Comparison of ENCODE assay signal across 9 mouse cellular contexts in the genomic region with DNA sequence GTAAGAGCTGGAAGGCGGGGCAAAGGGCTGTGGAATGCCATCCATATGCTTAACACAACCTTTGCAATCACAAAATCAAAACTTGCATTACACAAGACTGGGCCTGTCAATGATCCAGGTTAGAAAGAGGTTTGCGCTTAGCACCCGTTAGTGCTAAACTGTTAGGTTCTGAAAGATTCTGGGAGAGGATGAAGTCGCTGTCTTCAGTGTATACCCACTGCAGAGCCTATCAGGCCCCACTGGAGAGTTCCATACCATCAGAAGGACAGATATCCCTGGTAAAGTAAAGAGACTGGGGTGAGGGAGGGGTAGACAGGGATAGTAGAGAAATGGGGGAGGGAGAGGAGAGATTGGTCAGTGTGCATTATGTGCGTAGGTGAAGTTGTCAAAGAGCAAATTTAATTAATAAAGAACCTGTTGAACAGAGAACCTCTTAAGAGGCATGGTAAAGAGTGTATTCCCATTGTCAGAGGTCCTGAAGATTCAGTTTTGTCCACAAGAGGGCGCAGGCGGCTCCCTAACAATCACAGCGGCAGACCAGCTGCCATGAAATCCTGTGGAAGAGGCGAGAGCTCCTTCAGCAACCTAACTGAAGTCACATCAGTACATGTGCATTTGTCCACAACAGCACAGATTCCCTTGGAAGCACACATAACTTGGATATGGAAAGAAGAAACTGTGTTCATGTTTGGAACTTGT. TPM values are rescaled to one million over a fixed set of nuclear protein-coding genes. Genes with fewer than 3 reads are reported as not detected.
DNase-seq lines count a peak whose midpoint lies in the region; TF ChIP-seq lines count a peak whose summit lies in the region.
"Had no signal": no experiment of that assay in that cellular context is flagged by ENCODE, and none has a peak within 500 bp of the region (broad histone marks: within the 10 kb centered on the region; RNA-seq: fewer than 3 reads in every experiment).

No protein-coding gene starts in this region.

- no peaks in the 10 kb centered on the region for H3K36me3 ChIP-seq in hindbrain, embryonic 10.5 days
- H3K36me3 ChIP-seq: limb, embryonic 15.5 days had no signal

- WGBS in hindbrain, embryonic 10.5 days, result 33% methylated on average over 9 of the region's 9 CpGs

- H3K27ac ChIP-seq in hindbrain, embryonic 10.5 days, result no peak overlapping the region
- H3K27ac ChIP-seq in layer of hippocampus, adult 2 months, result no peak overlapping the region
- H3K27ac ChIP-seq: limb, embryonic 15.5 days had no signal

- H3K9me3 ChIP-seq in hindbrain, embryonic 10.5 days, result no peaks in the 10 kb centered on the region
- H3K9me3 ChIP-seq: limb, embryonic 15.5 days had no signal

- H3K4me1 ChIP-seq in hindbrain, embryonic 10.5 days (replicated peaks), result no peaks in the 10 kb centered on the region
- H3K4me1 ChIP-seq: limb, embryonic 15.5 days had no signal

- TF ChIP-seq CTCF in layer of hippocampus, adult 2 months (conservative IDR thresholded peaks at IDR 0.05), result peak; percentile 93

- DNase-seq in MN1 (ENCODE audit: low spot score), result peak; percentile 86
- peak; percentile 74 for DNase-seq in cerebellum, adult 8-10 months
- DNase-seq in forelimb bud, embryonic 11.5 days (ENCODE audit: low read depth, low spot score), result peak; percentile 82
- peak; percentile 83 for DNase-seq in hindbrain, embryonic 10.5 days (ENCODE audit: low spot score)
- peak; percentile 76 to 88 for DNase-seq in layer of hippocampus, adult 2 months (ENCODE audit: low spot score in 2 of 2)
- DNase-seq in lung, postnatal 10 days, result peak; percentile 87
- peak; percentile 71 for DNase-seq in ovary, postnatal 36 days (ENCODE audit: low spot score)
- peak; percentile 26 to 75 for DNase-seq in thymus, postnatal 10 days (ENCODE audit: low spot score in 2 of 2)

- H3K4me3 ChIP-seq in hindbrain, embryonic 10.5 days, result no peak overlapping the region
- H3K4me3 ChIP-seq in layer of hippocampus, adult 2 months, result no peak overlapping the region
- H3K4me3 ChIP-seq: limb, embryonic 15.5 days had no signal

- H3K27me3 ChIP-seq in hindbrain, embryonic 10.5 days (ENCODE audit: insufficient read depth, poor library complexity, severe bottlenecking), result no peaks in the 10 kb centered on the region
- H3K27me3 ChIP-seq: limb, embryonic 15.5 days had no signal

RNA-seq across cellular contexts. Expression of a gene that starts 13.9 kb away (rescaled TPM):
- 82.3 and 113 TPM in 2 replicates for polyA plus RNA-seq in hindbrain, embryonic 10.5 days (2016; fragmentation: Nextera tagmentation; extraction: Ambion mirVana)
- total RNA-seq in layer of hippocampus, adult 2 months (2021), result 10 to 100 TPM; 58.5 to 59.3 TPM
